Mouse (Mus musculus) 3134 (cell line): ENCODE measurements at regions not wholly inside any gene's neighbourhood (a gene's known extent, or its start where the extent isn't known, plus 50 kb on each side); places are given as distances from the start of the nearest gene placed in this dataset.

Experiments used
- DNase-seq: peaks from one replicate; pipeline ENCODE4 v3.0.0-alpha.2; 2011; ENCODE audit warnings: low spot score; ENCODE audit not compliant: insufficient read length; ENCODE audit errors: extremely low read depth

GRCm38 (mm10) chr10:119395048-119395447, 58.6 kb upstream of the Grip1 start:
- no peak for DNase-seq

- DNase-seq: no peak
These were observed 65.7 kb upstream of the Grip1 start for GRCm38 (mm10) chr10:119387924-119388323.

- no peak for DNase-seq
These were observed 71.4 kb upstream of the Grip1 start for GRCm38 (mm10) chr10:119382257-119382656.

GRCm38 (mm10) chr10:119368566-119368965, 85.1 kb upstream of the Grip1 start:
- DNase-seq: no peak

GRCm38 (mm10) chr10:119363616-119364015, 90.0 kb upstream of the Grip1 start:
- no peak for DNase-seq

GRCm38 (mm10) chr10:119358730-119359292, 94.8 kb upstream of the Grip1 start:
- DNase-seq: no peak

GRCm38 (mm10) chr10:119342317-119343114, 102.7 kb upstream of the Cand1 start:
- DNase-seq: no peak

- DNase-seq: no peak
These were observed 100.5 kb upstream of the Cand1 start for GRCm38 (mm10) chr10:119340323-119340722.

GRCm38 (mm10) chr10:119326912-119327311, 87.1 kb upstream of the Cand1 start:
- no peak for DNase-seq

GRCm38 (mm10) chr10:119319953-119320352, 80.1 kb upstream of the Cand1 start:
- peak; percentile 30 for DNase-seq

- no peak for DNase-seq
These were observed 78.6 kb upstream of the Cand1 start for GRCm38 (mm10) chr10:119318416-119318815.

- DNase-seq: no peak
These were observed 71.7 kb upstream of the Cand1 start for GRCm38 (mm10) chr10:119311578-119311977.

- no peak for DNase-seq
These were observed 55.9 kb upstream of the Cand1 start for GRCm38 (mm10) chr10:119295740-119296139.

- peak; percentile 24 for DNase-seq
These were observed 54.7 kb upstream of the Cand1 start for GRCm38 (mm10) chr10:119294454-119295149.

GRCm38 (mm10) chr10:119293372-119293771, 53.5 kb upstream of the Cand1 start:
- no peak for DNase-seq
